Mouse (Mus musculus) heart, adult 2 months (tissue): ENCODE results near the gene Nav1.

Source experiments
- CTCF ChIP-seq: fragments of 200-600 bp; IDR thresholded peaks from 2 replicates; pipeline ENCODE4 v1.8.1; 2022; ENCODE audit warnings: antibody characterized with exemption, mild to moderate bottlenecking, moderate library complexity
- POLR2A ChIP-seq: fragments of 200-500 bp; IDR thresholded peaks from 2 replicates; pipeline ENCODE4 v1.6.1; 2011; ENCODE audit warnings: mild to moderate bottlenecking, low read depth, low read length, control low read depth; ENCODE audit not compliant: insufficient read depth

DNA sequence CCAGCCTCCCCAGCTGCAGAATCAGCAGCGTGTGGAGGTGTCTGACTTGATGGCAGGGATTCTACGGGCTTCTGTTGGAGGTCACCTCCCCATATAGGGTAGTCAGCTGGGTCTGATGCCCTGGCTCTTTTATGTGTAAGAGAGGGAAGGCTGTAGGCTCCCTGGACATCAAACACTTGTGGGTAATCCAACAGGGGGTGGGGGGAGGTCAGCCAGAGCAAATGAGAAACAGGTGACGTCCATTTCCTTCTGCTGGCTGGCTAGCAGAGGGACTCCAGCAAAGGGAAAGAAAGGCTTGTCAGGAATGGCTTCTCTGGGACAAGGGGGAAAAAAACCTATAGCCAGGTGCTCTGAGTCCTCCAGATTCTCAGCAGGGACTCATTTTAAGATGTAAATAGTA lies 28.0 kb downstream of the Nav1 start:
- TF ChIP-seq POLR2A (no peak), CTCF (no peak)
